Mouse (Mus musculus) left cerebral cortex, adult 18-20 months (tissue): ENCODE measurements at regions not wholly inside any gene's neighbourhood (a gene's known extent, or its start where the extent isn't known, plus 50 kb on each side); places are given as distances from the start of the nearest gene placed in this dataset.

Source experiments
- DNase-seq, 2 experiments: peaks; one replicate each; pipeline ENCODE4 v3.0.0; 2021 to 2022; ENCODE audit warnings: low spot score in 2 of 2, mixed read lengths in 1 of 2

DNA sequence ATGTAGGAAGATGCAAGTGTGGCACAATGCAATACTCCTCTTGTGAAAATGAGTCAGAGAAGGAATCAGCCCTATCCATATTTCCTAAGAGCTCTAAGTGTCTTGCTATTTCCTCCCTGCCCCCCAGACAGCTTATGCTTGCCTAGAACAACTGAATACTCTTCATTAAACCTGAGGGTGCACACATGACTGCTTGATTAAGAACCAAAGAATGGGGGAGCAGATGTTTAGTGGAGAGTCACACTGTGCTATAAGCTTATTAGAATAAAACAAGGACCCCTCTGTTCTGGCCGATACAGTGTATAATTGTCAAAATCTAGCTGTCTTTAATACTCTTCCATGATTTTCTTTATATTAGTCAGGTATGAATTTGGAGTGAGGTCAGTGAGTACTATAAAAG lies 458.8 kb upstream of the Mon1b start:
- DNase-seq = no peak

DNA sequence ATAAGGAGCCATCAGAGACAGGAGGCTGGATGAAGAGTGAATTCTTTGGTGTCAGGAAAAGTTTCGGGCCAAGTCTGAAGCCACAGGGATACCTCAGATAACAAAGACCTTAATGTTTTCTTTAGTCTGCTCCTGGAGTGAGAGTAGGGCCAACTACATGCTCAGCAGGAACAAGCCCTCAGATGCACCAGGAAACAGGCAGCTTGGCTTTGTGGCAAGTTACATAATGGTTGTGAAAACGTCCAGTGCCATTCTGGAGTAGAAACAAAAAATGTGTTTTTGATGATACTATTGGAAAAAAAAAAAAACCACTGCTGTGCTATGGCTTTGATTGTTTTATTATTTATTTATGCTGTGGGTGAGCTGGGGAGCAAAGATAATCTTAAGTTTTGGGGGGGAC lies 452.2 kb upstream of the Mon1b start:
- DNase-seq = no peak

DNA sequence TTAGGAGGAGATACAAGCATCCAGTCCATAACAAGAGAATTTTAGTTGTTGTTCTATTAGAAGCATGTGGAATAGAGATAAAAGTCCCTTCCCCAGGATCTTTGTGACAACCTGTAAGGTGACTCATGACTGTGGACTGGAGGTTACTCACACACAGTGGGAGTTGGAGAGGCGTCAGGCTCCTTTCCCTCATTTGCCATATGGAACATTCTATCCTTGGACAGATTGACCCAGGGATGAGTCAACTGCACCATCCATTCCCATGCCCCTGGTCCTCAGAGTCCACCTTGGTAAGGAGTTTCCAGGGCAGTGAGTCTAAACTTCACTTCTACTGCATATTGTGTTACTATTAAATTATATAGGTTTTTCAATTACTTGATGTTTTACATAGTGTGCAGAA lies 444.9 kb upstream of the Mon1b start:
- DNase-seq = peak in 1 of 2 experiments; percentile 2

DNA sequence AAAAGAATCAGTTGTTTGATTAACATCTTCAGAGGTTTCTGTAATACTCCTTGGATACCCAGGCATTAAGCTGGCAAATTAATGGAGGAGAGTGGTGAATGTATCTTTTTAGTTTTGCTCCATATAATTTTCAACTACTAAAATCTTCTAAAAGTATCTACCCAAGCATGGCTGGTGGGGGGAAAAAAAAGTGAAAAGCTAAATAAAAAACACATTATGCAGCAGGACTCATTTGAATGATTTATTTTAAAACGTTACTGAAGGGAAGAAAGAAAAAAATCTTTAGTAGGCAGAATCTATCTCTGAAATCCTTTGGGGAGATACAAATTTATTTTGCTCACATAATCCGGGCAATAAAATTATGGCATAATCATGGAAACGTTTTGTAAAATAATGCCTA lies 443.9 kb upstream of the Mon1b start:
- DNase-seq = no peak
